Mouse (Mus musculus): ENCODE results near the gene Gtf2i.

DNA sequence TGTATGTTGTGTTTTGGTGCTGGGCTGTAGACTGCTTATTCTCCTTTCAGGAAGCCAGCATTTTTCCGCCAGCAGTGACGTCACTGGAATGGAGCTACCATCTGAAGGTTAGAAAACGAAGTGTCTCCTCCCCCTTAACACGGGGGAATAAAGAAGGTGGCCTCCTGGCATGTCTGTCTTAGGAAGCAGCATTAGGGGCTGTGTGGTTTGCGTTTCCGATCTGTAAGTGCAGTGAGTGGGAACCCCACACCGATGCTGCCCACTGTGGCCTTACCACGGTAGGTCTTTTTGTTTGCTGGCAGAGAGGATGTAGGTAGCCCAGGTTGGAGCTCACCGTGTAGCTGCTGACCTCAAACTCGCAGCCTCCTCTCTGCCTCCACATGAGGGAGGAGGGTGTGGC, 107.8 kb downstream of the Gtf2i start:
- no peak for TF ChIP-seq CTCF (IDR thresholded peaks at IDR 0.05; ENCODE audit: borderline replicate concordance, insufficient read depth, low read depth, low read length)
- TF ChIP-seq POLR2A (IDR thresholded peaks at IDR 0.05; ENCODE audit: borderline replicate concordance, insufficient read depth, low read length) = no peak

Data from cerebellum, adult 2 months (tissue).